Mouse (Mus musculus): ENCODE data around the gene Gm5346. TPM values are rescaled to one million over a fixed set of nuclear protein-coding genes. Genes with fewer than 3 reads are reported as not detected.

Gm5346 gene
- total RNA-seq (2023), result not detected

GRCm38 (mm10) chr8:43627176-43627575 is at the start of gene Gm5346:
Gene Gm5346 (minus strand): TSS chr8:43627276.

GRCm38 (mm10) chr8:43576607-43577006 is 50.5 kb downstream of the Gm5346 start, which contains the start of gene Adam26a:
Gene Adam26a (minus strand): TSS chr8:43576707.

Other genes starting within 250 kb of the Gm5346 start
- not detected for gene Adam26b, start 99.2 kb downstream of the Gm5346 start, total RNA-seq (2023)
- not detected for gene Adam26a, start 50.6 kb downstream of the Gm5346 start, total RNA-seq (2023)
- gene Adam34, start 82.8 kb upstream of the Gm5346 start, total RNA-seq (2023), result not detected

Measured in neutrophil, adult 83 days (primary cell).